Mouse (Mus musculus) MEL (cell line): ENCODE measurements around the gene Mapre3. TPM values are rescaled to one million over a fixed set of nuclear protein-coding genes. Genes with fewer than 3 reads are reported as not detected.

Experiments used
- DNase-seq: peaks from one replicate; pipeline ENCODE4 v3.0.0; 2011; ENCODE audit warnings: low read depth, low spot score
- H3K27ac ChIP-seq: 2 replicates; pipeline ENCODE4 v1.5.1; 2012; ENCODE audit warnings: low read depth, mild to moderate bottlenecking, control low read depth, low read length, moderate library complexity; ENCODE audit not compliant: control insufficient read depth
- H3K27me3 ChIP-seq, 2 experiments: fragments of 150-350 bp in 1 of 2; sonication (generic) in 1 of 2; 2 replicates each; pipeline ENCODE4 v1.6.1; 2012; ENCODE audit warnings: low read length in 2 of 2, mild to moderate bottlenecking in 2 of 2, improper control_type of control experiment in 1 of 2, moderate library complexity in 1 of 2; ENCODE audit not compliant: insufficient read depth in 2 of 2, control insufficient read depth in 1 of 2
- H3K36me3 ChIP-seq, 2 experiments: 2 replicates each; pipeline ENCODE4 v1.6.1; 2012 to 2014; ENCODE audit warnings: low read length in 2 of 2, improper control_type of control experiment in 1 of 2, inconsistent platforms in 1 of 2, mild to moderate bottlenecking in 1 of 2; ENCODE audit not compliant: insufficient read depth in 2 of 2, control insufficient read depth in 1 of 2
- H3K4me1 ChIP-seq, 2 experiments: fragments of 150-350 bp in 1 of 2; sonication (generic) in 1 of 2; 2 replicates each; pipeline ENCODE4 v1.6.1; 2012; ENCODE audit warnings: low read length in 2 of 2, improper control_type of control experiment in 1 of 2, mild to moderate bottlenecking in 1 of 2; ENCODE audit not compliant: insufficient read depth in 2 of 2, control insufficient read depth in 1 of 2
- H3K4me3 ChIP-seq, 2 experiments: fragments of 150-350 bp in 1 of 2; sonication (generic) in 1 of 2; 2 replicates each; pipeline ENCODE4 v1.5.1; 2012; ENCODE audit warnings: low read depth in 2 of 2, low read length in 2 of 2, mild to moderate bottlenecking in 2 of 2, moderate library complexity in 2 of 2, control low read depth in 1 of 2, improper control_type of control experiment in 1 of 2; ENCODE audit not compliant: control insufficient read depth in 1 of 2, insufficient read depth in 1 of 2
- H3K79me2 ChIP-seq: 2 replicates; pipeline ENCODE4 v1.6.1; 2012; ENCODE audit warnings: mild to moderate bottlenecking, low read length, moderate library complexity; ENCODE audit not compliant: control insufficient read depth, poor library complexity, insufficient read depth
- H3K9ac ChIP-seq: 2 replicates; pipeline ENCODE4 v1.6.1; 2012; ENCODE audit warnings: low read depth, mild to moderate bottlenecking, control low read depth, low read length, moderate library complexity; ENCODE audit not compliant: control insufficient read depth, poor library complexity, severe bottlenecking
- H3K9me3 ChIP-seq: fragments of 150-350 bp; sonication (generic); replicated peaks from 2 replicates; pipeline ENCODE4 v1.6.1; 2012; ENCODE audit warnings: mild to moderate bottlenecking, low read length, improper control_type of control experiment, moderate library complexity; ENCODE audit not compliant: insufficient read depth
- CHD1 ChIP-seq: IDR thresholded peaks from 2 replicates; pipeline ENCODE4 v1.6.1; 2012; ENCODE audit warnings: low read depth, mild to moderate bottlenecking, inconsistent platforms, low read length, improper control_type of control experiment
- GATA1 ChIP-seq: IDR thresholded peaks from 2 replicates; pipeline ENCODE4 v1.6.1; 2011; ENCODE audit warnings: low read depth, low read length, improper control_type of control experiment
- KAT2A ChIP-seq: conservative IDR thresholded peaks from 2 replicates; pipeline ENCODE4 v1.6.1; 2012; ENCODE audit warnings: low read depth, low read length, improper control_type of control experiment, inconsistent platforms
- MAZ ChIP-seq: IDR thresholded peaks from 2 replicates; pipeline ENCODE4 v1.6.1; 2012; ENCODE audit warnings: low read depth, mild to moderate bottlenecking, inconsistent platforms, low read length, improper control_type of control experiment
- MXI1 ChIP-seq: IDR thresholded peaks from 2 replicates; pipeline ENCODE4 v1.6.1; 2011; ENCODE audit warnings: mild to moderate bottlenecking, low read depth, low read length, improper control_type of control experiment
- NELFE ChIP-seq: IDR thresholded peaks from 2 replicates; pipeline ENCODE4 v1.6.1; 2011; ENCODE audit warnings: low read depth, low read length, improper control_type of control experiment
- NRF1 ChIP-seq: IDR thresholded peaks from 2 replicates; pipeline ENCODE4 v1.6.1; 2014; ENCODE audit warnings: low read depth, mild to moderate bottlenecking, inconsistent platforms, low read length, improper control_type of control experiment, moderate library complexity; ENCODE audit not compliant: poor library complexity, insufficient read depth, severe bottlenecking
- POLR2A ChIP-seq, 2 experiments: IDR thresholded peaks; 2 replicates each; pipeline ENCODE4 v1.6.1; 2011 to 2012; ENCODE audit warnings: low read length in 2 of 2, mild to moderate bottlenecking in 2 of 2, control low read depth in 1 of 2, improper control_type of control experiment in 1 of 2, low read depth in 1 of 2, moderate library complexity in 1 of 2; ENCODE audit not compliant: control insufficient read depth in 1 of 2, insufficient read depth in 1 of 2, poor library complexity in 1 of 2
- POLR2AphosphoS2 ChIP-seq: IDR thresholded peaks from 2 replicates; pipeline ENCODE4 v1.6.1; 2011; ENCODE audit warnings: low read length, improper control_type of control experiment
- RAD21 ChIP-seq: IDR thresholded peaks from 2 replicates; pipeline ENCODE4 v1.6.1; 2011; ENCODE audit warnings: mild to moderate bottlenecking, low read depth, low read length, improper control_type of control experiment
- RCOR1 ChIP-seq: IDR thresholded peaks from 2 replicates; pipeline ENCODE4 v1.6.1; 2012; ENCODE audit warnings: low read depth, mild to moderate bottlenecking, inconsistent platforms, low read length, improper control_type of control experiment
- SIN3A ChIP-seq: IDR thresholded peaks from 2 replicates; pipeline ENCODE4 v1.6.1; 2012; ENCODE audit warnings: low read length, improper control_type of control experiment, inconsistent platforms
- TBP ChIP-seq: IDR thresholded peaks from 2 replicates; pipeline ENCODE4 v1.8.0; 2011; ENCODE audit warnings: low read depth, low read length, improper control_type of control experiment
- TCF12 ChIP-seq: IDR thresholded peaks from 2 replicates; pipeline ENCODE4 v1.6.1; 2014; ENCODE audit warnings: low read depth, mild to moderate bottlenecking, inconsistent platforms, low read length, improper control_type of control experiment, moderate library complexity
- UBTF ChIP-seq: IDR thresholded peaks from 2 replicates; pipeline ENCODE4 v1.6.1; 2012; ENCODE audit warnings: low read depth, mild to moderate bottlenecking, inconsistent platforms, low read length, improper control_type of control experiment, moderate library complexity, borderline replicate concordance; ENCODE audit not compliant: insufficient read depth
- ZKSCAN1 ChIP-seq: IDR thresholded peaks from 2 replicates; pipeline ENCODE4 v1.6.1; 2012; ENCODE audit warnings: low read depth, mild to moderate bottlenecking, inconsistent platforms, low read length, improper control_type of control experiment, moderate library complexity
- polyA plus RNA-seq, 2 experiments: library from polyadenylated mRNA; stranded (reverse) in 1 of 2; unstranded in 1 of 2; fragments of >175 nt in 1 of 2; fragments of >200 nt in 1 of 2; gene quantifications; 2 replicates each; pipeline versions ENCODE4 v1.2.1 to v1.2.4; 2012; ENCODE audit warnings: low replicate concordance in 2 of 2, low read depth in 1 of 2; ENCODE audit not compliant: insufficient read length in 2 of 2, insufficient read depth in 1 of 2, missing spikeins in 1 of 2
- total RNA-seq: library from RNA; depleted of rRNA; stranded (reverse); fragments of 300-350 nt; gene quantifications from 2 replicates; pipeline ENCODE4 v1.2.3, GENCODE M21; 2012; rRNA removed

Mapre3 gene
- total RNA-seq (0.04 TPM in 1 of 2 replicates, not detected in the other), polyA plus RNA-seq (under 1 TPM in 1 of 2 experiments, not detected in 1; 0.81 TPM)

DNA sequence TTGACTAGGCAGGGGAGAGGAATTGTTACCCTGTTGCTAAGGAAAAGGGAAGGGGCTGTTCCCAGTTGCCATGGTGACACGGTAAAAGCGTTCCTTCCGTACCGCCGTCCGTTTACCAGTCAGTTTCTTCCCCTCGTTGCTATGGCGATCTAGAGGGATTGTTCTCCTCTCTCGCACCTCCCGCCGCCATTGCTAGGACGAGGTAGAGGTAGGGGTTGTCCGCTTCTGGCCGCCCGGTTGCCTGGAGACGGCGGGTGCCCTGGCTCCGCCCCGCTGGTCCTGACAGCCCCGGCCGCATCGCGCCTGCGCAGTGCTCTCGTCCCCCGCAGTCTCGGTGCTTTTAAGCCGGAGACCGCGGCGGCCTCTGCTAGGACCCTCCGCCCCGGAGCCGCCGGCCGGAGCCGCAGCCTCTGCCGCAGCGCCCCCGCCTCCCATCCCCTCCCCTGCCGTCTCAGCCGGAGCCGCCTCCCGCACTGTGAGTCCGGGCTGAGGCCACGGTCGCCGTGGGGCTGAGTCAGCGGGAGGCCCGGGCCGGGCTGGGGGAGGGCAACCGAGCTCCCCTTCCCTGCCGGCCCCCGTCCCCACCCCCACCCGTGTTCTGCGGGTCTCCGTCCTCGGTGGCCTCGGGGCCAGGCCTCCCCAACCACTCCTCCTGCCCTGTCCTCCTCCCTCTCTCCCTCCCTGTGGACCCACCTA lies at the start of gene Mapre3:
Mapre3 (plus strand) TSS at position 218 of the 696 bp plus-strand sequence.
- Histone ChIP-seq H3K27ac (no peak within 1 kb of the TSS), H3K79me2 (no peaks in the 10 kb centered on the region), H3K9me3 (no peaks in the 10 kb centered on the region), H3K27me3 (peaks cover 41 to 53% of the 10 kb centered on the region in 2 experiments), H3K36me3 (no peaks in the 10 kb centered on the region), H3K9ac (peak within 1 kb of the TSS; percentile 48), H3K4me3 (peak within 1 kb of the TSS; percentile 37 to 55), H3K4me1 (peaks cover 3 to 12% of the 10 kb centered on the region in 2 experiments; a peak in 2 of 4 replicates)
- no peak for TF ChIP-seq POLR2A (IDR thresholded peaks at IDR 0.05; ENCODE audit: control insufficient read depth in 1 of 2, insufficient read depth in 1 of 2, low read depth in 1 of 2, low read length in 2 of 2, poor library complexity in 1 of 2)
- no peak for TF ChIP-seq GATA1
- peak; percentile 83 for TF ChIP-seq NRF1
- no peak for TF ChIP-seq NELFE
- TF ChIP-seq SIN3A: peak; percentile 74
- TF ChIP-seq TCF12: no peak
- peak; percentile 82 for DNase-seq

DNA sequence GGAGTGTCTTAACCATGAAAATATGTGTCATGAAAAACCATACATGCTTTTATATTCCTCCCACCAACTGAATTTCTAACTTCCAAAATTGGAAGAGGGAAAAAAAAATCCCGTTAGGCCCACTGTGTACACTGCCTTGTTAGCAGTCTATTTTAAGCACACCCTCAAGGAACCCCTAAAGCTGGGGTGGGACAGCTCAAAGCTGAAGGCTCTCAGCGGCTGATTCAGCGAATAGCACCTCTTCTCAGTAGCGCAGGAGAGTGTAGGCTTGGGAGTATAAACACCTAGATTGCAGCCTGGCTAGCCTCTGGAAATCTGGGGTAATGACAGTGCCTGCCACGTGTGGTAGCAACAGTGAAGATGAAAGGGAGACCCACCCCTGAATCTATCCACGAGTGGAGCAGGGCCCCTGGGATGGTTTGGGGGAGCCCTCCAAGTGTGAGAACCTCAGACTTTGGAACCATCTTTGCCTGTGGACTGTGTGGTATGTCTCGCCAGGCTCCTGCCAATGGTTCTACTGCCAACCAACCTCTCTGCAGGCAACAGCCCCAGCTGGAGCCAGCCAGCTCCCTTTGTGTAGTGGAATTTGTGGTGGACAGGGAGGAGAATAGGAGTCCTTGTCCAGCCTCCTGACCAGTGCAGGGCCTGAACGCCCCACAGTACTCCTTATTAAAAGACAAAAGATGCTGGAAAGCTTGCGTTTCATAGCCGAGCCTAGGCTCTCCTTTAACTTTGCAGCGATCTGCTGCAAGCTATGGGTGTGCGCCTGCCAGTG lies 48.7 kb upstream of the Mapre3 start:
- no peaks in the 10 kb centered on the region for H3K79me2 ChIP-seq
- H3K27ac ChIP-seq: no peak overlapping the region
- H3K9me3 ChIP-seq: no peaks in the 10 kb centered on the region
- TF ChIP-seq ZKSCAN1: no peak
- no peak for TF ChIP-seq RCOR1
- no peak for TF ChIP-seq MXI1
- TF ChIP-seq RAD21: no peak
- no peak for TF ChIP-seq POLR2AphosphoS2
- TF ChIP-seq TCF12: no peak
- TF ChIP-seq TBP: no peak
- no peak for TF ChIP-seq CHD1
- TF ChIP-seq SIN3A: no peak
- no peak for TF ChIP-seq POLR2A (IDR thresholded peaks at IDR 0.05; ENCODE audit: control insufficient read depth in 1 of 2, insufficient read depth in 1 of 2, low read depth in 1 of 2, low read length in 2 of 2, poor library complexity in 1 of 2)
- TF ChIP-seq KAT2A: no peak
- no peak for TF ChIP-seq GATA1
- TF ChIP-seq MAZ: no peak
- TF ChIP-seq UBTF: no peak
- no peaks in the 10 kb centered on the region for H3K36me3 ChIP-seq
- no peaks in the 10 kb centered on the region for H3K4me1 ChIP-seq
- H3K4me3 ChIP-seq: no peak overlapping the region
- no peak for DNase-seq
- H3K9ac ChIP-seq: no peak overlapping the region
- H3K27me3 ChIP-seq: peaks cover 8 to 13% of the 10 kb centered on the region in 2 experiments; a peak in 3 of 4 replicates
